Mouse (Mus musculus) regulatory T cell (primary cell): ENCODE measurements around the gene Pkd1l2.

Source experiments
- in situ Hi-C: fragments of 300-600 bp; cut with MboI, MseI; formaldehyde crosslinking; loops from one replicate; pipeline ENCODE4 v1.15.1; 2025; ENCODE audit warnings: high pct_unique_total_duplicates

Gene Pkd1l2

DNA sequence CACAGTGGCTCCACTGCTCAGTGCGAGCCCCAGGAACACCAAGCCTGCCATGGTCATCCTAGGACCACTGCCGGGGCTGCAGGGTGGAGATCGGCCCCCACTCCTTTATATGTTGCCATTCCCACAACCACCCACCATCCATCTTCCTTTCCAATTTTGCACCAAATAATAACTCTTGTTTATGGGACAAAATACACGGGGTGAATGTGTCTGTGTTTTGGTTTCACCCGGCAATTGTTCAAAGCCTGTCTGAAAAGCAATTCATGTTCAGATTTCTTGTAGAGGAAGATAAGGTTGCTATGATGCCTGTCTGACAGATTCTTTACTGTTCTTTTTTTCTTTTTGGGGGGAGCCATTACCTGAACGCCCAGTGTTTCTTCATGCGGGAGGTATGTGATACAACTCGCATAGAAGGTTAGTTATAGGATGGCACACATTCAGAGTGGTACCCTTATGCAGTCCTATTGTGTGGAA, at the start of gene Pkd1l2:
Pkd1l2 (minus strand) TSS at position 51 of the 474 bp plus-strand sequence.
- in situ Hi-C loops = no loop called here

DNA sequence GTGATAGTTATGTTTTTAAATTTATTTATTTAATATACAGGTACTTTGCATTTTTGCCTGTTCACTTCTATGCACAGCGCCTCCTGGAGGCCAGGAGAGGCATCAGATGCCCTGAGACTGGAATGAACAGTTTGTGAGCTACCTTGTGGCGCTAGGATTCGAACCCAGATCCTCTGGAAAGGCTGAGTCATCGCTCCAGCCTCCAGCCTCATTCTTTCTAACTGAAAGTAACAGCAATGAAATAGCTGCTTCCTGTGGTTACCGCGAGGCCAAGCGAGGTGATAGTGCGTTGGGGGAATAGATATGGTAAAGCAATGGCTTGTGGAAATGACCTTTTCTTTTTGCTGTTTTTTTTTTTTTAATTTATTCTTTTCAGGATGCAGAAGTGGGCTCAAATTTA, 44.8 kb upstream of the Pkd1l2 start:
- in situ Hi-C loops = no loop called here

DNA sequence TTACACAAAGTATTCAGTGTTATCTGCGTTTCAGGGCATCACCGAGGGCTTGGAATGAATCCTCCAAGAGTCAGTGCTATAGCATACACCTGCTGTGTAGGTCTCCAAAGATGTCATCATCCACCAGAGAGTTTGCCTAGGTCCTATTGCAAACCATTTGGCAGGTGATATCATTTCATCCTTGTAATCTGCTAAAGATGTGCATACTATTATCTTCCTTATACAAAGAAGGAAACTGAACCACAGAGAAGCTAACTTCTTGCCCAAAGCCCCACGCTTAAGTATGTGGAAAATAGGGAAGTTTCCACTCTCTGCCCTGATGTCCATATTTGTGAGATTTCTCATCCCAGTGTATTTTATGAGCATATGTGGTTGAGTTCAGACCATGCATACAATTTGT, 44.2 kb upstream of the Pkd1l2 start:
- in situ Hi-C loops = no loop called here

DNA sequence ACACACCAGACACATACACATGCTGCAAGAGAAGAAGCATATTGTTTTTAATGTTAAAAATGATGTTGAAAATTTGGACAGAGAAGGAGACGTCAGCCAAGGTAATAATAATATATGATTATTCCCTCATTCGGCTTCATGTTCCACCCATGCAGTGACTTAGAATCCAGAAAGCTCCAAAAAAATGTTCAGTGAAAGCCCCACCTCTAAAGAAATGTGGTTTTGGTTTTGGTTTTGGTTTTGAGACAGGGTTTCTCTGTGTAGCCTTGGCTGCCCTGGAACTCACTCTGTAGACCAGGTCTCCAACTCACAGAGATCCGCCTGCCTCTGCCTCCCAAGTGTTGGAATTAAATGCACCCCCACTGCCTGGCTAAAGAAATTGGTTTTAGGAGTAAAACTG, 43.6 kb upstream of the Pkd1l2 start:
- in situ Hi-C loops = no loop called here

DNA sequence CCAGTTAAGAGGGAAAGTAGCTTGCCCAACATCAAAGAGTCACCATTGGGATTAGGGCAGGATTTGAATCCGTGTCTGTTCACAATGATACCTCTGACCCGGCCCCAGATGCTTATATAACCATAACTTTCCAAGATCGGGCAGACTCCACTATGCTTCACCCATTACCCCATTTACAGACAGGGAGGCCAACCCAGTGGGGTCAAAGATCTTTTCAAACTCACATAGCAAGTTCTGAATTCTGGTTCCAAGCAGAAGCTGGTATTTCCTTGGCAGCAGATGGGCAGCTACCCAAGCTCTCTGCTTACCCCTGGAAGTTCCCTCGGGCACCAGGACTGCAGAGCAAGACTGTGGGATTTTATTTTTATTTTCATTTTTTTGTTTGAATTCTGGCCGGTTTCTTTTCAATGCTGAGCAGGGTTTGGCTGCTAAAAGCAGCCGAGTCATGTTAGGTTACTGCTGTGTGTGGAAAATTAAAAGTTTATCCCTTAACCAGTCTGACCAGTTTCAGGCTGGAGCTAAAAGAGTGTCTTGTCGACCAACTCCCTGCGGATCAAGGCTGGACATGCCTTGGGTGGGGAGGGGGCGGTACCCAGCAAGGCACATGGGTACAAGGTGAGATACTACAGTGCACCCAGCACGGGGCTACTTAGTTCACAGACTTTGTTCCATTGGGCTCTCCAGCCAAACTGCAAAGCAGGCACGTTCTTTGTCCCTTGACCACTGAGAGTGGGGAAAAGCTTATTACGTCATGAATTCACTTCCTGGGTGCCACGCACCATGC, 41.8 kb upstream of the Pkd1l2 start:
- in situ Hi-C loops = no loop called here

DNA sequence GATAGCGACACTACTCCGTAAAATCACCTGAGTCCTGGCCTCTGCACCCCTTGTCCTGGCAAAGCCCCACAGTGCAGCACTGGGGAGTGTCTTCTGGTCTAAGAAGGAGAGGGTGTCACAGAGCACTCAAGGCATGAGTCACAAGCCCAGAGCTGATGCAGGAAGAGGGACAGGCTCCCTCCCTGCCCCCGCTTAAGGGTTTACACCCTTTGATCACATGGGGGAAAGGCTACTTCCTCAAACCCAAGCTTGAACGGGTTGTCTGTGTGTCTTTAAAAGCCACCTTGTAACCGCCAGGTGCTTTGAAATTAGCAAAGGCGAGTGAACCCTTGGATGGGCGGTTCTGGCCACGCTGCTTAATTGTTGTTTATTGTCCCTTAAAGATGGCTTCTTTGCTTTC, 39.0 kb upstream of the Pkd1l2 start:
- in situ Hi-C loops = no loop called here

DNA sequence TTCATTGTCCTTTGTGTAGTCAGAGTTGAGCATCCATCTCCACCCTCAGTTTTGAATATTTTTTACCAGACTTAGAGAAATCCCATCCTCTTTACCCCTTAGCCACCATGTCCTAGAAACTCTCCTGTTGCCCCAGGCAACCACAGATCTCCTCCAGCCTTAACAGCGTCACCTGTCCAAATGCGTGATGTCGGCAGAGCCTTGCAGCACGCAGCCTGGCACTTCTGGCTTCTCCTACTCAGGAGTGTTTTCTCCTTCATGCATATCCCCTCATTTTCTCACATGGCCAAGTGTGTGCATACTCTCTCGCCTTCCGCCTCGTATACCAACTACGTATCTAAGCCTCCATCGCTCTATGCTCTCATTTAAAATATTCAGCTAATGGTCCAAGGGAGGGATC, 36.2 kb upstream of the Pkd1l2 start:
- in situ Hi-C loops = loop anchor here (10.0 kb wide), 1 partner anchor 1464 kb away; no protein-coding TSS in a partner anchor

DNA sequence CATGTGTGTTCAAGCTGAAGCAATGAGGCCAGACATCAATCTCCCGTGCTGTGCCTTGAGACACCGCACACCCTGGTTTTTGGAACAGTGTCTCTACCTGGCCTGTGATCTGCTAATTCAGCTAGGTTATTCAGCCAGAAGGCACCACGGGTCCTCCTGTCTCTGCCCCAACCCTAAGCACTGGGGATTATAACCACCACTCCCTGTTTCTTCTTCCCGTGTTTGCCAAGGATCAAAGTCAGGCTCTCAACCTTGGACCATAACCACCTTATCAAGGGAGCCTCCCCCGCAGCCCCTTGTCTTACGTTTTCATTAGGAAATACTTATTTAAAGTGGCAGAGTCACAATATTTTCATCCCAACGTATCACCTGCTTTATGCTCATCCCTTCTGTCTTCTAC, 34.3 kb upstream of the Pkd1l2 start:
- in situ Hi-C loops = loop anchor here (10.0 kb wide), 1 partner anchor 1462 kb away; no protein-coding TSS in a partner anchor

DNA sequence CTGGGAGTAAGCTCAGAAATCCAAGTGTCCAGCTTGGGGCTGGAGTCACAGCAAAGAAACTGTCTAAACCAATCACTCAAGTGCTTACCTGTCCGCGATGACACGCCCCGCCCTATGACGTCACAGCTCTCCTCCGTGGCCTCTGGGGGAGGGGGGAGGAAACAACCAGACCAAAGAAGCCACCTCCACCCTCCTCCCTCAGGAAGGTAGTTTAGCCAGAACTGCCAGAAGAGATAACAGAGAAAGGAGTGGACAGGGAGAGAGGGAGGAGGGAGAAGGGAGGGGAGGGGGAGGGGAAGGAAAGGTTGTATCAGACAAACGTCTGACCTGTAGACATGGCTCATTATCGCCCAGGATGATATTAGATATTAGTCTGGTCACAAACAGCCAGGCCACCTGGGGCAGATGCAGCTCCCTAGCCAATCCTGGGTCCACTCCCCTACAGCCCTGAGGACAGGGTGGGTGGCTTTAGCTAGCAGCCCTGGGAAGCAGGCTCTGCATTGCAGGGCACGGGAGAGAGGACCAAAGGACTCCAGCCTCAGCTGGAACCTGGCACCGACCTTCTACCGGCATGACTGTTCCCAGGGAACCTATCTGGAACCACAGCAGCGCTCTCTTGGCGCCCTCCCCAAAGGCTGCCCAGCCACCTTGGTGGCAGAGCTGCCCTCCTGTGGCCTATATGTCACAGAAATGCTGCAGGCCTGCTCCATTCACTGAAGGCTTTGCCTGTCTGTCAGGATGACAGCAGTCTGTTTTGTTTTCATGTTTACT, 33.6 kb upstream of the Pkd1l2 start:
- in situ Hi-C loops = loop anchor here (10.0 kb wide), 1 partner anchor 1461 kb away; no protein-coding TSS in a partner anchor

DNA sequence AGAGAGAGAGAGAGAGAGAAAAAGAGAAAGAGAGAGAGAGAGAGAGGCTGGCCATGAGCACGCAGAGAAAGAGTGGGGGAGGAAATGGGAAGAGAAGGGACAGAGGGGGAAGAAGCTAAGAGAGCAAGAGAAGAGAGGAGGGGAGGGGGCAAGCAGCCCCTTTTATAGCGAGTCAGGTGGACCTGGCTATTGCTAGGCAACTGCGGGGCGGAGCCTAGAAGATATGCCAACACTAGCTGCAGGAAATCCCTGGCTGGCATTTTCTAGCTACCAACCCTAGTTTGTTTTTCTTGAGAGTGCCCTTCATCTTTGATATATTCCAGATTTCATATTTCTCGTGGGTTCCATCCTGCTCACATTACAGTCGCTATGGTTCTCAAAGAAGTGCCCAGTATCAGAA, 32.8 kb upstream of the Pkd1l2 start:
- in situ Hi-C loops = loop anchor here (10.0 kb wide), 1 partner anchor 1460 kb away; no protein-coding TSS in a partner anchor

DNA sequence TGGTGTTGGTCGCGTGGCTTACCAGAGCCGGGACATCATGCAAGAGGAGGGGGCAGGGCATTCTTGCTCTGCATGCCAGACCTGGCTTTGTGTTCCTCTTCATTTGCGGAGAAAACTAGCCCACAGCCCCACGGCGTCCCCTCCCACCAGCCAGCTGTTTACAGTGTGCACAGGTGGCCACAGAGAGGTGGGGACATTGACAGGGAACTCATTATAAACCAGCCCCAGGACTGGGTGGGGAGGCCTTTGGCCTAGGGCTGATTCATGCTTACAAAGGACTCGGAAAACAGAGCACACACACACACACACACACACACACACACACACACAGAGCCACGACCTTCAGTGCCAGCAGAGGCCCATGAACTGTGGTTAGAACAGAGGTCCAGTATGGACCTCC, 30.0 kb upstream of the Pkd1l2 start:
- in situ Hi-C loops = loop anchor here (10.0 kb wide), 1 partner anchor 1457 kb away; no protein-coding TSS in a partner anchor

DNA sequence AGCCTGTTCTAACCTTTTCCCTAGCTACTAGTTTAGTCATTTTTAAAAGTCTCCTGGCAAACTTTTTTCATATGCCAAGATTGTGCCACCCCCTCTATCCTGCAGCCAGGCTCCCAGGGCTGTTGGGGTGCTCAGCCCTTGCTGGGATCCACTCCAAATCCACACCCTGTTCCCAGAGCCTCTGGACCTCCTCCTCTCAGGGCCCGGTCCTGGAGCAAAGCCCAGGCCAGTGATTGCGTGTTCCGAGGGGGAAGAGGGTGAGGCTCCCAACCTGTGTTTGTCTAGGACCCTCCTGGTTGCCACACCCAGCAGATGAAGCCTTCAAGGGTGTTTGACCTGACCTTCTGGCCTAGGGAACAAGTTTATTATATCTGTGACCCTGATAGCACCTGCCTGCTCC, 29.4 kb upstream of the Pkd1l2 start:
- in situ Hi-C loops = loop anchor here (10.0 kb wide), 1 partner anchor 1457 kb away; no protein-coding TSS in a partner anchor

DNA sequence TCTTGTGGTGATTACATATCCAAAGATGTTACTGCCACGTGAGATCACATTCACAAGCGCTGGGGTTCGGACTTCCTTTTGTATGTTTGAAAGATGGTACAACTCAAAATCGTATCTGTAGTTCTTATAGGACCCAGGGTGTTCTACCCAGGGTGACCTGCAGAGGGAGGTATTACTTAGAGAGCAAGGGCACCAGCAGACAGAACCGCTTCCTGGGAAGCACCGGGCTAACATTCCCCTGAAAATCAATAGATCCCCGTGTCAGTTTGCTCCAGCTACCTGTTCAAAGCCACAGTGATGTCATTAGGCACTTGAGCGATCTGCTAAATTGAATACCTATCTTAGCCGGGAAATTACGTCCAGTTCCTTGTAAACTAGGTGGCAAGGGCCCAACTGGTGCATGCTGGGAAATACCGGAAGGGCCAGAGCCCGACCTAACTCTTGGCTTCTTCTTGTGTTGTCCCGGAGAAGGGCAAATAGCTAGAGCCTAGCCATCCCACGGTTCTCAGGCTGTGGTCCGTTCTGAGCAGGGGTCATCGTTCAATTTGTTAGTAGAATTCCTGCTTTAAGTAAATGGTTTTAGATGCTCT, 27.6 kb upstream of the Pkd1l2 start:
- in situ Hi-C loops = loop anchor here (10.0 kb wide), 1 partner anchor 1455 kb away; no protein-coding TSS in a partner anchor

DNA sequence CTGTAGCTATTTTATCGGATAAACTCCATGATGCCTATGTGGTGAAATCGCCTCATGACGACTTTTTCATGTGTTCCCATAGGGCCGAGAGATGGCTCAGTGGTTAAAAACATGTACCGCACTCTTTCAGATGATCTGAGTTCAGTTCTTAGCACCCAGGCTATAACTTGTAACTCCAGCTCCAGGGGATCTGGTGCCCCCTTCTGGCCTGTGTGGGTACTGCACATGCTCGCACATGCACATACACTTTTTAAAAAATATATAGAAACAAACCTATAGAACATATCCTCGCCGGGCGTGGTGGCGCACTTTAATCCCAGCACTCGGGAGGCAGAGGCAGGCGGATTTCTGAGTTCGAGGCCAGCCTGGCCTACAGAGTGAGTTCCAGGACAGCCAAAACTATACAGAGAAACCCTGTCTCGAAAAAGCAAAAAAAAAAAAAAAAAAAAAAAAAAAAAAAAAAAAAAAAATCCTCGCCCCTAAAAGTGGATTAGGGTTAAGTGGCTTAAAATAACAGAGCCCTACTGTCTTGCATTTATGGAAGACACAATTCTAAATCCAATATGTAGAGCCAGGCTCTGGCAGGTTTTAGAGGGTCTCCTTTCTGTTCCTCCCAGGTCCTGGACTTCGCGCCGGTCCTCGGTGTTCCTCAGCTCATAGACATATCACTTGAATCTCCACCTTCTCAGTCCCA, 26.9 kb upstream of the Pkd1l2 start:
- in situ Hi-C loops = no loop called here

DNA sequence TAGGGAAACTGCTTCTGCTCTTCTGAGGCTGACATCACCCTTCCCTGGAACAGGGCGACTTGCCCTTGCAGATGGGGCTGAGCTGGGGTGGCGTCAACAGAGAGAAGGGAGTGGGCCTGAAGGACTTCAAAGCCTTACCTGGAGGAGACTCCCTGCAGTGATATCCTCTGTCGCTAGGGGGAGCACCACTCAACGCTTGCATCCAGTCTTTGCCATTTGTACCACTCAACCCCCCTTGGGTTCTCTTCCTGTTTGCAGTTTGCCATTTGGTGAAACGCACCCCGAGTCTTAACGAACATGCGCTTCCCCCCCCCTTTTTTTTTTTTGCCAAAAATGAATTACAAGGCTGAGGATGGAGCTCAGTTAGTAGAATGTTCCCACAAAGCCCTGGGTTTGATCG, 25.3 kb upstream of the Pkd1l2 start:
- in situ Hi-C loops = no loop called here

DNA sequence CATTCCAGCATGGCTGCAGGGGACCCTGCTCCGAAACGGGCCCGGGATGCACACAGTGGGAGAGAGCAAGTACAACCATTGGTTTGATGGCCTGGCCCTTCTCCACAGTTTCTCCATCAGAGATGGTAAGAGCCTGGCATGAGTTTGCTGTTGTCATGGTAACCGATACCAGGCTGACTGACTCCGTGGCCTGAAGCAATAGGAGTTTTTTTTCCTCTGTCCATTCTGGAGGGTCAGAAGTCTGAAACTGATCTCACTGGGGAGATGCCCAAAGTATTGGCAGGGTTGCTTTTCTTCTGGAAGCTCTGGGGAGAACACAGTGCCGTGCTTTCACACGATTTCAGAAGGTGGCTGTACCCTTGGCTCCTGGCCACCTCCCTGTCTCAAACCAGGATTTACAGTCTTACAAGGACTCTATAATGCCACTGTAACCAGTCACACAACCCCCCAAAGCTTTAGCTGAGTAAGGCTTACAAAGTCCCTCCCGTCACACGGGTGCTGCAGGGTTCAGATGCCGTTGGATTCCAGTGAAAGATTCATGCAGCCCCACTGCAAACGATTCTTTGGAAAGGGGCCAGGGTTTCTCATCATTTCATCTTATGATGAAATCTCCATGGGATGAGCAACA, 15.4 kb upstream of the Pkd1l2 start:
- in situ Hi-C loops = no loop called here

DNA sequence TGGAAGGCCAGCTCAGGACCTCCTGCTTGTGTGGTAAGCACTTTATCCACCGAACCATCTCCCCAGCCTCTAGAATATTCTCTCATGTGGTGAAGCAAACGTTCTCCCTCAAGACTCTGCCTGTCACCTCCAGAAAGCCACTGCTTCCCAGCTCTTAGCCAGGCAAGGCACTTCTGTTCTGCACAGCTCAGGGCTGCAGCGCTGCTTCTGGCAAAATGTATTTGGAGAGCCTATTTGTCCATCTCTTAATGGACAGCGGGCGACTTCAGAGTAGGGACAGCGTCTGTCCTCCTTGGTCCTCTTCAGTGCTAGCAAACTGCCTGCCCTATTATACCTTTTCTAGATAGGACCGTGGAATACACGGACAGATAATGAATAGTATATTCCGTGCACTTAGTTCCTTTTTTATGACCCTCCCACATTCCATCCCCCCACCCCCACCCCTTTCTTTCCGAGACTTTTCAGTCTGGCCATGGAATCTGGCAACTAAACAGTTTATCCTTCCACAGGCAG, 14.9 kb upstream of the Pkd1l2 start:
- in situ Hi-C loops = no loop called here

DNA sequence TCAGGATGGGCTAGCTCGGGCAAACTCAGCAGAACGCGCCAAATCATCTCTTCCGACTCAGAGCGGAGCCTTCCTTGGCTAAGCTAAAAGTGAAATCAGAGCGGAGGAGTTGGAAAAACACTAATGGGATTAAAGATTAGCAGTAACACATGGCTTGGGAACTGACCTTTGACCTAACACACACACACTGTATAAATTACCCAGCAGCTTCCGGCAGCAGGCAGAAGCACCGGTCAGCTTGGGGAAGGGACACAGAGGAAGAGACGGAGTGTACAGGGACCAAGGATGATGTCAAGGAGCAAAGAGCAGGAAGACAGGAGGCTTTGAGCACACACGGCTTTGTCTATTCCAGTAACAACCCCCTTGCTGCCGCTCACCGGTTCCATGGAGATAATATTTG, 13.4 kb upstream of the Pkd1l2 start, which contains the start of gene Bco1:
Bco1 (plus strand) TSS at position 208 of the 400 bp plus-strand sequence.
- in situ Hi-C loops = no loop called here

DNA sequence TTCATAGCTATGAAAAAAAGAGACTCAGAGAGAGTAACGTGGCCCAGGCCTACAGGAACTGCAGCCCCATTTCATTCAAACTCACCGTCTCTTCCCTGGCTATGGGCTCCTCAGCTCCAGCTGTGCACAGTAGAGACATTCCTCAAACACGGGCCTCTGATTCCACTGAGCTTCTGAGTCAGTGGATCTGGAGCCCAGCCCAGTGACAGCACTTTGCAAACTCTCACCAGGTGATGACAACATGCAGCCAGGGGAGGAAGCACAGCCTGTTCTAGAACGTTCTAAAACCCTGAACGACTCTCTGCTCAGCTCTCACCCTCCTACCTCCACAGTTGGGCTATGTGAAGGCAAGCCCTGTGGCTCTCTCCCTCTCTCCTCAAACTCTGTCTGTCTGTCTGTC, 11.8 kb upstream of the Pkd1l2 start:
- in situ Hi-C loops = no loop called here

DNA sequence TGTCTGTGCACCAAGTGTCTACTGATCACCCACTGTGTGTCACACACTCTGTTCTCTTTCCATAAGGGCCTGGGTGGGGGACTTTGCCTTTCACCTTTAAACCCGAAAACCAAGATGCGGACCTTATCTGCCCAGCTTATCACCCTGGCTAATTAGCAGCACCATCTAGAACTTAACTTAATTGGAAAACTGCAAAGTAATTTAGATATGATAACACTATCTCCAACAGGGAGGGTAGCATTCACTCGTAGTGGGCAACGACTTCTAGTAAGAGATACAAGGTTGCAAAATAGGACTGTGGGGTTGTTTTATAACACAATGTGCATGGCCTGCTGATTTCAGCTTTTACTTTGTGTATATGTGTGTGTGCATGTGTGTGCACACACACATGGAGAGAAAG, 7.6 kb upstream of the Pkd1l2 start:
- in situ Hi-C loops = no loop called here

DNA sequence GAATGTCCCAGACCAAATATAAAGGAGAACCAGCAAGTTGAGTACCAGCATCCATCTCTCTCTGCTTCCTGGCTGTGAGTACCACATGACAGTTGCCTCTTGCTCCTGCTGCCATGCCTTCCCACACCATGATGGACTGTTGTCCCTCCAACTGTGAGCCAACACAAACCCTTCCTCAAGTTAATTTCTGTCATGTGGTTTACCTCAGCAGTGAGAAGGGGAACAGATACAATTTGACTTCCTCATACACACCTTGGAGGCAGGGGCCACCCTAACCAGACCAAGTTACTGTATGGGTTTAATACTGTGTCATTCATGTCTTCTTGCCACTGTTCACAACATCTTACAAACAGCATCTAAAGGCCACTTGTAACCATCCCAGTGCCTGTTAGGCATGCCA, 4.8 kb upstream of the Pkd1l2 start:
- in situ Hi-C loops = no loop called here
